Mouse (Mus musculus): ENCODE results near the gene Pigo.

Gene Pigo

DNA sequence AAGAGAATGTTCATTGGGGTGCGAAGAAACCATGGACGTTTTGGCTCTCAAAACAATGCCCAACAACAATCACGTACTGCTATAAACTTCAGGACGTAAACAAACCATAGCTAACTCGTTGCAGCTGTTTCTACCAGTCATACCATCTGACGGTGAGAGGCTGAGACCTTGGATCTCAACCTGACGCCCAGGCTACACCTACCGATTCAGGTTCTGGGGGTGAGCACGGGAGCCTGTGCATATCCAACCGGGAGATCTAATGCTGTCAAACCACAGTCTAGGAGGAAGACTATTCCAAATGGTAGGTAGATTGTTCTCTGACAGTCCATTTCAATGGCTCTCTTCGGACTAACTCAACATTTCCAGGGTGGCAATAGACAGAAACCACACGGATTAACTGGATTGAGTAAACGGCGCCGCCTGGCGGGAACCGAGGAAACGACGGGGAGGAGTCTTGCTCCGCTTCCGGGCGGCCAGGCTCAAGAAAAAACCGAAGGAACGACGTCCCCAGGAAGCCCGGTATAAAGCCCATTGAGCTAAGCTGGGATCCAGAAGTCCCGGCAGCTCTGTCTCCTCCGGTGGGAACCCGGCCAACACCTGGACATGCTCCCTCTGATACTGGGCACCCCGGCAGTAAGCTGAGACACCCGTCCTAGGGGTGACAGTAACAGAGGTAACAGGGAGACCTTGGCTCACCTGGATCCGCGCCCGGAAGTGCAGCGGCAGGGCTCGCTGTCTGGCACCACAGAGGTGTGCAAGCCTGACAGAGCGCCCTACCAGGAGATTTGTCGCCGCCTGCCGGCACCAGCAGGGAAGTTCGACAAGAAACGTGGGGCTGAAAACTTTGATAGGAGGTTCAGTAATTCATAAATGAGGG is at the start of gene Pigo:
Gene Pigo, minus strand, starts transcription at position 736 of the 877 bp plus-strand sequence.
- peak; percentile 90 for DNase-seq (ENCODE audit: extremely low spot score, low spot score)

DNA sequence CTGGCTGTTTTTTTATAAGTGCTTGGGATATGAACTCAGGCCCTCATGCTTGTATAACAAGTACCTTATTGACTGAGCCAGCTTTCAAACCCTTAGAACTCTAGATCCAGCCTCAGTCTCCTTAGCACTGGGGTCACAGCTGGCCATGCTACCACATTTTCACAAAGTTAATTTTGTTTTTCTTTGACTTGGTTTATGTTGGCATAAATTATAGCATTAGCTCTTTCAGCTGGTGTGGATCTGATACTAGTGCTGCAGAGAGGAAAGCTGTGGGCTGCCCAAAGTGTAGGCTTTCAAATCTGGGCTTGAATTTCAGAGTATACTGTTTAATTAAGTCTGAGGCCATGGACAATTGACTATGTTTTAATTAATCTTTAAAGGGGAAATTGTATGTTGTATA is 49.3 kb upstream of the Pigo start:
- DNase-seq (ENCODE audit: extremely low spot score, low spot score) = no peak

DNA sequence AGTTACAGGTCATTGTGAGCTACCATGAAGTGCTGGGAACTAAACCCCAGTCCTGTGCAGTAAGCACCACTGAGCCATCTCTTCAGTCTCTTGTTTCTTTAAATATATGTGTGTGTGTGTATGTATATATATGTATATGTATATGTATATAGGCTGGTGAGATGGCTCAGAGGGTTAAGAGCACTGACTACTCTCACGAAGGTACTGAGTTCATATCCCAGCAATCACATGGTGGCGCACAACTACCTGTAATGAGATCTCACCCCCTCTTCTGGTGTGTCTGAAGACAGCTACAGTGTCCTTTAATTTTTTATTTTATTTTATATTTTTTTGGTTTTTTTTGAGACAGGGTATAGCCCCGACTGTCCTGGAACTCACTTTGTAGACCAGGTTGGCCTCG is 39.9 kb upstream of the Pigo start:
- DNase-seq (ENCODE audit: extremely low spot score, low spot score) = no peak

DNA sequence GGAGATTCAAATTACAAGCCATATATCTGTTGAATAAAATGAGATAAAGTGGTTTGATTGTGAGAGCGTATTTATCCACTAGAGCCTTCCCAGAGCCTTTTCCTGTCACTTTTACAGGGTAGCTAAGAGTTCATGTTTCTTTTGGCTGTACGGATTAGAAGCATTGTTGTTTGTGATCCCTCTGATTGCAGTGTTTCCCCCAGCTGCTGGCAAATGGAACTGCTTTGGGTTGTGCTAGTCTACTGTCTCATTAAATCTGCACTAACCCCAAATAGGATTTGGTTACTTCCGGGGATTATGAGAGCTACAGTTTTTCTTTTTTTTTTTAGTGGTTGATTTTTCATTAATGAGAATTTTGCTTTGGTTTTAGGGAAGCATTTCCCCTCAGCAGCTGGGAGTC is 34.7 kb upstream of the Pigo start:
- no peak for DNase-seq (ENCODE audit: extremely low spot score, low spot score)

DNA sequence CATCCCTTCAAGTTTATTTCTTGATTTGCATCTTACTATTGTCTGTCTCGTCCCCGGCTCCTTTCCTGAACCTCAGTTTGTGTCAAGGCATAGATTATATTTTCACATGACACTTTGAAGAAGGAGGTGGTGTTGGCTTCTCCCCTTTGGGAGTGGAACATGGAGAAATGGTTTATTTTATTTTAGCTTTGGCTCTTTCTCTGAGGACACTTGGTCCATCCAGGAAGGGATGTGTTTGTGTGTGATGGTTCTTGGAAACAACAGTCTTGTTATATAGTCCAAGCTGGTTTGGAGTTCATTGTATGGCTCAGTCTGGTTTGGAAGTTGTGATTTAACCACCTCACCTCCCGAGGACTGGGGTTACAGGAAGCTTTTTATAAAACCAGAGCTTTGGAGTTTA is 34.1 kb upstream of the Pigo start:
- no peak for DNase-seq (ENCODE audit: extremely low spot score, low spot score)

DNA sequence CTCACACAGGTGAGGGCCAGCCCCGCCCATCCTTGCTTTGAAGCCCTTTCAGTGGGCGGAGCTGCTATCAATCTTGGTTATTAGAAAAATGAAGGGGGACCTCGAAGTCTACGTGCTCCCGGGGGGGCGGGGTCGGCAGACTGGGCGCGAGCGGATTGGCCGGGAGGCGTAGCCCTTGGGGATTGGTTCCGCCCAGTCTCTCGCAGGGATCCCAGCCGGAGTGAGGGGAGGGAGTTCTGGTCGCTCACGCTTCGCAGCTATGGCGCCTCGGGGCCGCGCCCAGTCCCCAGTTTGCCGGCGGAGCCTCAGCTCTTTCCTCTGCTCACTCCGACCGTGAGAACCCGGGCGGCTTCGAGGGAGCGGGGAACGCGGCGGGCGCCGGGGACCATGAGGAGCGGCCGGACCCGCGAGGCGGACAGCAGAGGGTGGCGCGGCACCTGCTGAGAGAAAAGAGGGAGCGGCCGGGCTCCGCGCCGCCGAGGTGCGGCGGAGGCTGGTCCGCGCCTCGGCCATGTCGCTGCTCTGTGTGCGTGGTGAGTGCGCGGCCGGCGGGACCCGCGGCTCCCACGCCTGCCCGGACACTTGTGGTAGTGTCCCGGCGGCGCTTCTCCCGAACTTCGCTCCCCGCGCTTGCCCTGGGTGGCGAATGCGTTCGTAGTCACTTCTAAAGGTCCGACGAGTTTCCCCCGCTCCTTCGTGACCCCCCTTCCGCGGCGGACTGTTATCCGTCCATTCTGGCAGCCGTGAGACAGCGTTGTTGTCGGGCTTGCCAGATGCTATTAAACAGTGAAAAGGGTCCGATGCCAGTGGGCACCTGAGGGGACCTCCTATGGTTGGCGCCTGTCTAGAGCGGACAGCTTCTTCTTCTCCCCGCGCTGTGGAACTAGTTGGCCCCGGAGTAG is 33.4 kb upstream of the Pigo start, which contains the start of gene Unc13b:
Gene Unc13b, plus strand, starts transcription at position 201 of the 902 bp plus-strand sequence.
- DNase-seq (ENCODE audit: extremely low spot score, low spot score) = peak; percentile 85

DNA sequence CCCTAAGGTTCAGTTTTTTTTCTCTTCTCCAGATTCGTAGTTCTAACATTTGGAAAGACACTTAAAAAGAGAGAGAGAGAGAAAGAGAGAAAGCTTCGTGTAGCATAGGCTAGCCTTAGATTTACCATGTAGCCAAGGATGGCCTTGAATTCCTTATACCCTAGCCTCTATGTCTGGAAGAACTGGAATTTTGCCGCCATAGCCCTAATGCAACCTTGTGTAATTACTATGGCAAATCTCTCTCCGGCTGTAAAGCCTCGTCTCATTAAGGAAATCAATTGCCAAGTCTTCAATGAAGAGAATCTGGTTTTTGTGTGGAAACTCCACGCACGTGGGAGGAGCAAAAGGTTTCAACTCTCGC is 32.8 kb upstream of the Pigo start:
- no peak for DNase-seq (ENCODE audit: extremely low spot score, low spot score)

DNA sequence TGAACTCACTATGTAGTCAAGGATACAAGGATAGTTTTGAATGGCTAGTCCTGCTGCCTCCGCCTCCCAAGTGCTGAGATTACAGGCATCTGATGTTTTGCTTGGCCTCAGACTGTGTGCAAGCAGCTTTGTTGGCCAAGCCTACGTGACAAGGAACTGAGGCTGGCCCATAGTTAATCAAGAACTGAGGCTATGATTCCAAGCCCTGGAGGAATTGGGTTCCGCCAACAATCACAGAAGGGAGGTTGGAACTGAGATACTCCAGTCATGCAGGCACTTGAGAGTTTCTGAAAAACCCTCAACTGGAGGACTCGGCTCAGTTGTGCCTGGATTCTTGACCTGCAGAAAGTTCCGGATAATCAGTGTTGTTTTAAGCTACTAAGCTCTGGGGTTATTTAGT is 32.0 kb upstream of the Pigo start:
- DNase-seq (ENCODE audit: extremely low spot score, low spot score) = no peak

DNA sequence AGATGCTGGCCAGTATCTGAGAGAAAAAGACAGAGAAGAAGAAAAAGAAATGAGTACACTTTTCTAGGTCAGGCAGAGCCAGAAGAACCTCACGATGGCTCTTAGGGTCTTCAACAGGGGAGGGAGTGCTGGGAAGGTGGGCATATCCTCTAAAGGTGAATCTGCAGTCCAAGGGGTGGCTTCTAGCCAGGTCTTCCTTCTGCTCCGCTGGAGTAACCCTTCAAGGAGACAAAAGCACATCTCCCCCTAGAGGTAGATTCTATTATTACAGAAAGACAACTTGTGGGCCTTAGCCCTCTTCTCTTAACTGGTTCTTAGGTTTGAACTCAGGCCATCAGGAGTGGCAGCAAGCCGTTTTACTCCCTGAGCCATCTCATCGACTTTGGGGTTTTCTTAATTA is 27.0 kb upstream of the Pigo start:
- DNase-seq (ENCODE audit: extremely low spot score, low spot score) = peak; percentile 27

DNA sequence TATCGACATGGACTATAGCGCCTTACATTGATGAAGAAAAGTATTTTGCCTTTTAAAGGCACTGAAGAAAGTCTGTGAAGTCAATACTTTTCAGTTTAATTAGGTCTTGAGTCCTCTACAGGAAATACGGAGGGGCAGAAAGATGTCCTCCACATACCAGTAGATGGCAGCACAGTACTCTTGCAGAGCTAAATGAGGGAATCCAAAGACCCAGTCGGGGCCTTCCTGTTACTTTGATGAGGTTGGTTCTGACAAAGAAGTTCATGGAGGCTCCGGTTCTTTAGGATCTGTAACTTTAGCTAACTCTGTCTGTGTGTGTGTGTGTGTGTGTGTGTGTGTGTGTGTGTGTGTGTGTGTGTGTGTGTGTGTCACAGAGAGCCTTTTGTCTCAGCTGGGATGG is 21.6 kb upstream of the Pigo start:
- peak; percentile 53 for DNase-seq (ENCODE audit: extremely low spot score, low spot score)

DNA sequence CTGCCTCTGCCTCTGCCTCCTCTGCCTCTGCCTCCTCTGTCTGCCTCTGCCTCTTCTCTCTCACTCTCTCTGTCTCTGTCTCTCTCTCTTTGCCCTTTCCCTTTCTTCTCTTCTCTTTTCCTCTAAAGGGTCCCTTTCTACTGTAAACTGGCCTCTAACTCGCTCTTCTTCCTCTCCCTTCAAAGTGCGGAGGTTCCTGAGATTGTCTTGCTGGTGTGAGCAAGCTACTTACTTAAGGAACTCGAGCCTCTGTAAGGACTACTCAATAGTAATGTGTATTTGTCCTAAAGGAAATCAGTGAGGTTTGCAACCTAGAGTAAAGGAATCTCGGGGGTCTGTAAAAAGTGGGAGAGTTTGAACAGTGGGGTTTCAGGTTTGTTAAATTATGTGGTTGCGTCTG is 21.0 kb upstream of the Pigo start:
- no peak for DNase-seq (ENCODE audit: extremely low spot score, low spot score)

DNA sequence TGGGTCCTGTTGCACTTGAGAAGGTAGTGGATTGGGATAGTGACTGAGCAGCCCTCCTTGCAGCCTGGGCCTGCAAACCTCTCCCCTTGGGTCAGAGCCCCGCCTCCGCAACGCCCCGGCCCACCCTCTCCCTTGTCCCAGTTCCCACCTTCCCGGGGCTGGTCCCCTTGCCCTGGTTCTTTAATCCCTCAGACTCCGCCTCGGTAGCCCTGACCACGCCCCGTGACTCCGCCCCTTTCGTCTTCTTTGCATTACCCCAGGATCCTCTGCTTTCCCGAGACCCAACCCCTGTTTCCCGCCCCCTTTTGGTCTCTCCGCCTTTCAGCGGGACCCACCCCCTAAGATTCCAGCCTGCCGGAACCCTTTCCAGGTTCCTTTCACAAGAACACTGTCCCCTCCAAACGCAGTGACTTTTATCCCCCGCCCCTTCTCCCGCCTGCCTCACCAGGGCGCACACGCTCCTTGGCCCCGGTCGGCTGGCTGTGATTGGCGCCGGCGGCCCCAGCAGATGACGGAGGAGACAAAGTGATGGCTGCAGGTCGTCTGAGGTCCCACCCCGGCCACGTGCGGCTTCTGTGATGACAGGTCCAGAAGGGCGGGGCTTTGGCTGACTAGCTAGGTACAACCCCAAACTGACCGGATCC is 20.2 kb upstream of the Pigo start, which contains the start of gene Fam214b:
Gene Fam214b, minus strand, starts transcription at position 562 of the 644 bp plus-strand sequence.
- DNase-seq (ENCODE audit: extremely low spot score, low spot score) = peak; percentile 99

DNA sequence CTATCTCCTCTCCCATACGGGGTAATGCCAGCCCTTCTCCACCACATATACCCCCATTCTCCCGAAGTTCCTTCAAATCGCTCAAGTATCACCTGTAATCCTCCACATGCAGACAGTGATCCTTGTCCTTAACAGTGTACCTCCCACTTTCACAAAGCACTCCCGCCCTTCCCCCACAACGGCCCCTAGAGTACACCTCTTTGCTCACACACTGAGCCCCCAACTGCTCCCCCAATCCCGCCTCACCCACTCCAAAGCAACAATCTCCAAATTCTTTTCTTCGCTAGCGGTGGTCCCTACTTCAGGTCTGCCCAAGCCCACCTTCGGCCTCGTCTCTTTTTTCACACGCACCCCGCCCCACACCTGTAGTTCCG is 19.7 kb upstream of the Pigo start:
- no peak for DNase-seq (ENCODE audit: extremely low spot score, low spot score)

DNA sequence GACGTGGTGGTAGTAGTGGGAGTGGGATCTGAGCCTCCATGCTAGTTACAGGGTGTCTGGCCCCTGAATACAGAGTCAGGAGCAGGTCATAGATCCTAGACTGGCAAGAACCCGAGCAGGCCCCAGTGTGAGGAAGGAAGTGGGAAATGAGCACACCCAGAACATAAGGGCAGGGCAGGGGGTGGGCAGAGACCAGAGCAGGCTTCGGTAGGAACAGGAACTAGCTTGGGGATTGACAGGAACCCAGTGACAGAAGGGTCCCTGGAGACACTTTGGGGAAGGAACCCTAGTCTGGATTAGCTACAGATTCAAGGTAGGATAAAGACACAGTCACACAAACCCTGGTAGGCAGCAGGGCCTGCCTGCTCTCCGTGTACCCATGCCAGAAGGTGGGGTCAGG is 19.1 kb upstream of the Pigo start:
- no peak for DNase-seq (ENCODE audit: extremely low spot score, low spot score)

DNA sequence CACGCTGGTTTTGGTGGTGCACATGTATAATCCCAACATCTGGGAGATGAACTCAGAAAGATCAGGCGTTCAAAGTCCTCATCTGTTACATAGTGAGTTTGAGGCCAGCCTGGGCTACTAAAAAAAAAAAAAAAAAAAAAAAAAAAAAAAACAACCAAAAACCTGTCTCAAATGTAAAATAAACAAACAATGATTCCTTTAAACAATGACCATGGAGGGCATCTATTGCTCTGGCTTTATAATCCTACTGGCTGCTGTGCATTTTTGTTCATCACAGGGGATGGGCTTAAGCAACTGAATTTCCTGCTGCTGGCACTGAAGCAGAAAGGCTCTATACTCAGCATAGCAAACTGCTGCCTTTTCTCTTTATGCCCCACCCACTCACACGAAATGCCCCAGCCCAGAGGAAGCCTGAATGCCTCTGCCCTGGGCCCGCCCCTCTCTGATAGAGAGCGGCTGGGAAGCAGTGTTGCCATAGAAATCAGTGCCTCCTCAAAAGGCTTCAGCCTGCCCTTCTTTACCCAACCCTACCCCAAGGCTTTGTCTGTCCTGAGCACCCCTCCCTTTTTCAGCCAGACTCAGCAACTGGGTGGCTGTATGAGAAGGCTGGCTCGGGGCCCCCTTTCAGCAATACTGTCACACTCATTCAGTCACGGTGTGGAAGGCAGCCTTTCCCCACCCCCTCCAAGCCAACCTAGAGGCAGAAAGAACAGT is 18.2 kb upstream of the Pigo start:
- DNase-seq (ENCODE audit: extremely low spot score, low spot score) = peak; percentile 72

DNA sequence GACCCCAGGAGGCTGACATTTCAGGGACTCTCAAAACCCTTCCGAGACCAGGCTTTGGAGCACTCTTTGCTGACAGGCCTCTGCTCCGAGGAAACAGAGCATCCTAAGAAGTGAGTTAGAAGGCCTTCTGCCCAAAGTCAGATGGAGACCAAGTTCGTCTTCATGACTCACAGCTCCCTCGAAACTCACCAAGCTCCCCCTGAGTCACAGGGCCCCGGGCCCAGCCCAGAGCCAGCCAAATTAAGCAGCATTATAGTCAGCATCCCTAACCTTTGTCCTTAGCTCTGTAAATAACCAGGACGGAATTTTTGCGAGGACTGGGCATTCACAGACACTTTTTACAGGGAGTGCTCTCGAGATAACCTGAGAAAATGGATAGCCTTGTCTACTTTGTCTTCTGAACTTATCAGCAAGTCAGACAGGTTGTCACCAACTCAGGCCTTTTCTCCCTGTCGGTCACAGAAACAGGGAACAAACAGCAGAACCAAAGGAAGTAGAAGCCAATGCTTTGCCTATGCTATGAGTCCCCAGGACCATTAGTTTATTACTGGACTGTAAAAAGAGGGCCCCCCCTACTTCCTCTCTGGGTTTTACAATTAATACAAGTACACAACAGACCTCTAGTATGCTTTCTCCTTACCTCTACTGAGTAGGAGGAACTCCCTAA is 15.4 kb upstream of the Pigo start:
- no peak for DNase-seq (ENCODE audit: extremely low spot score, low spot score)

DNA sequence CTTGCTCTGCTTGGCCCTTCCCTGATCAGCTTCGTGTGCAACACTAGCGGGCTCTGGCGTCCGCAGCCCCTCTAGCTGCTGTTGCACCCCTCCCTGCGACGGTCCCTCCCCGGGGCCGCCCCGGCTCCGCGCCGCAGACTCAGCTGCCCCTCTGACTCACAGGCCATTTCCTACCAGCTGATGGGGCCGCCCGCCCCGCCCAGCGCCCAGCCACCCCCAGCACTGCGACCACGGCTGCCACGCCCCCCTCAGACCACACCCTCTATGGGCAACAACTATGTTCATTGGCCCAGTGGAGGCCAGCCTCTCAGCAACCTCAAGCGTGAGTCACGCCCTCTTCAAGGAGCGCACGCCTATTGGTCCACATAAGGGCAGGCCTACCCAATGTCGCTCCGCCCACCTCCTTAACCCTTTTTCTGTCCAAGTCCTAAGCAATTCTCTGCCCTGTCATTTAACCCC is 14.5 kb upstream of the Pigo start:
- peak; percentile 93 for DNase-seq (ENCODE audit: extremely low spot score, low spot score)

DNA sequence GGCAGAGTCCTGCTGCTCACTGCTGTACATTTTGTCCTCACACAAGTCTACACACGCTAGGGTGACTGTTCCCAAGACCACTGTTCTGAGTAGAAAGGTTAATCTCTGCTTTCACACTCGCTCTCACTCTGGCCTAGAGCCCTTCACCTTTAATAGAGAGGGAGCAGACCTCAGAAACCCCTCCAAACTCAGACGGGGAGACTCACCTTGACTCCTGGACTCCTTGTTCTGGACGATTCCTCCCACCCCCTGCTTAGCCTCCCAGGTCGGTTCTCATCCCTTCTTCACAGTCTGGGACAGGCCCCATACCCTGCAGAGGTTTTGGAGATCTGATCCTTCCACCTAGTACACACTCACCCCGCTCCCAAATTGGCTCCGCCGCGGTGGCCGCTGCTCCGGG is 14.0 kb upstream of the Pigo start:
- DNase-seq (ENCODE audit: extremely low spot score, low spot score) = no peak

DNA sequence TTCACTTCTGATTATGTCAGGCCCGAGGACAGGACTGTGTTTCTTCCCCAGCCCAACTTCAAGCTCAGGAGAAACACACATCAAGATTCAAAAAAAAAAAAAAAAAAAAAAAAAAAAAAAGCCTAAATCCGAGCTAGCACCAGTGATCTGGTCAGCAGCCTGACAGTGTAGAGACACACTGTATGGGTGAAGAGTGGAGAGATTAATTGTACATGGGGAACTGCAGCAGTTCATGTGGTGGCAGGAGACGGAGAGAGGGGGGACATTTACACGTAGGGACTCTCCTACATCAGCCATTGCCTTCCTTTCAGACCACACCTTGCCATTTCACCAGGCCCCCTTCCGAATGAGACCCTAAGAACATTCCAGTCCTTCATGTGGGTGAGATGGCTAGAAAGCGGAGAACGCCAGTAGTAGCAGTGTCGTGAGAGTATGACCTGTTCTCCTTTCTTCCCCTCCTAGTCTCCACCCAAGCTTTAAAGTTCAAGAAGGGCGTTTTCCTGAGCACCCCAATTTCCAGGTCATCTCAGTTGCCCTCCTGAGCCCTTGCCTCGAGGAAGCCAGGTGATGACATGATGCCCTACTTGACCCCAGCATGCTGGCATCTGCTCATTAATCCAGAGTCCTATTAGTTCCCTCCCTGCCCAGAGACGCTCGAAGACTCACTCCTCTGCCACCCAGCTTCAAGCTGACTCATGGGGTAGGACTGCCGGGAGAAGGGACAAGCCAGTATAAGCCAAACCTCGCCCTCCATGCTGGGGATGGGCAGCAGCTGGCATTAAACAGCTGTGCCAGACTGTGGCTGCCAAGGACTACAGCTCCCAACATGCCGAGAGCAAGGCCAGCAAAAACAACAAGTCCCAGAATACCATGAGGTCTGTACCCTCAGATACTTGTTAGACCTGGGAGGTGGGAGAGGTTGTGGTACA is 13.2 kb upstream of the Pigo start:
- DNase-seq (ENCODE audit: extremely low spot score, low spot score) = no peak

Measured in neural tube, embryonic 10.5 days (tissue).